Mouse (Mus musculus) CD4-positive naive resting alpha-beta T cell, adult 57 days (primary cell): Measurements from ENCODE around the gene Dhx35. TPM values are rescaled to one million over a fixed set of nuclear protein-coding genes. Genes with fewer than 3 reads are reported as not detected.

ENCODE experiments used
- total RNA-seq: library from RNA; stranded (reverse); gene quantifications from one replicate; pipeline ENCODE4 v1.2.4, GENCODE M21; 2023

Gene Dhx35
- 30.0 TPM for total RNA-seq

DNA sequence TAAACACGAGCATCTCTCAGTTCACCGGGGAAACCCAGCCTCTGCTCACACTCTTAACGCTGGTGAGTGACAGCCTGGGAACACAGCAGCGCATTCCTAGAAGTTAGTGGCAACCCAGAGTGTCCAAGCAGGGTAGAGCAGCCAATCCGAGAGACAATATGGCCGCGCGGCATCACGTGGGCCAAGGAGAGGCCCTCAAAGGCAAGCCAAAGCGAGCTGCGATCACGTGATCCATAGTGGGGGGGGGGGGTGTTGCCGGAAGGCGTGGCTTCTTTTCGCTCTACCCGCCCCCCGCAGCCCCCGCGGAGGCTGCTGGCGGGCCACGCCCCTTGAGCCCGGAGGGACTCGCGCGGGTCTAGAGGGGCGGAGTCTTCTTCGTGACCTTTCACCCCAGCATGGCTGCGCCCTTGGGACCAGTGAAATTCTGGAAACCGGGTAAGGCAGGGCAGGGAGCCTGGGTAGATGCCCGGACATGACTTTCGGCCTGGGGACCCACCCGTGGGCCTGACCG is at the start of gene Dhx35:
Gene Dhx35, plus strand, starts transcription at position 314 of the 511 bp plus-strand sequence.

DNA sequence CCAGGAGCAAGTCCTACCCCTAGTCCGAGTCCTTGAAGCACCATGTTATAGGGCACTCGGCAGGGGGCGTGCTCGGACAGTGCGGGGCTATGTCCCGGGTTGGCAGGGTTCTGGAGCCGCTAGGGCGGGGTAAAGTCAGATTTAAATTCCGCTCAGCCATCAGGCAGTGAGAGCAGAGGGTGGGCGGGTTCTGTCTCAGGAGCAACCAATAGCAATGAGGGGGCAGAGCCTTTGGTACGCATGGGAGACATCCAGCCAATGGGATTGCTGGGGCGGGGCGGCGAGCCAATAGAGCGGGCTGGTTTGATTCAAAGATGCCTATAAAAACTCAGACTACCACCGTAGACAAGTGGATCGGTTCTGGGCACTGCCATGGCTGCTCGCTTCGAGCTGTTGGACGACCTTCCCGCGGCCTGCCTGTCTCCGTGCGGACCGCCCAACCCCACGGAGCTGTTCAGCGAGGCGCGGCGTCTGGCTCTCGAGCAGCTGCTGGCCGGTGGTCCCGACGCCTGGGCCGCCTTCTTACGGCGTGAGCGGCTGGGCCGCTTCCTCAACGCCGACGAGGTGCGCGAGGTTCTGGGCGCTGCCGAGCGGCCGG is 26.8 kb upstream of the Dhx35 start, which contains the start of gene Fam83d:
Gene Fam83d, plus strand, starts transcription at position 352 of the 598 bp plus-strand sequence.

Other genes starting within 250 kb of the Dhx35 start
- not detected for gene Slc32a1, start 184.0 kb upstream of the Dhx35 start, total RNA-seq
- 54.9 TPM for gene Actr5, start 169.9 kb upstream of the Dhx35 start, total RNA-seq
- gene Ppp1r16b, start 129.4 kb upstream of the Dhx35 start, total RNA-seq = 85.6 TPM
- 4.2 TPM for gene Fam83d, start 26.7 kb upstream of the Dhx35 start, total RNA-seq